Mouse (Mus musculus) layer of hippocampus, postnatal 14 days (tissue): ENCODE results near the gene Mndal. TPM values are rescaled to one million over a fixed set of nuclear protein-coding genes. Genes with fewer than 3 reads are reported as not detected.
"Not testable (repeated sequence)": the region's sequence is repeated elsewhere in the genome, so short reads cannot be mapped to it uniquely, and the experiment has no call there.

Experiments used
- DNase-seq, 2 experiments: peaks; one replicate each; pipeline ENCODE4 v3.0.0; 2021 to 2022; ENCODE audit warnings: low spot score in 2 of 2, mixed read lengths in 1 of 2
- total RNA-seq, 2 experiments: library from RNA; stranded (reverse); gene quantifications; 2 replicates each; pipeline ENCODE4 v1.2.3; 2021

Mndal gene
- total RNA-seq, 2 experiments from 2014 or later: 21.9 TPM

- not testable (repeated sequence) for DNase-seq
Observed at GRCm38 (mm10) chr1:173905885-173906284, 36.4 kb downstream of the Mndal start.

GRCm38 (mm10) chr1:173889741-173890140, 52.5 kb downstream of the Mndal start:
- not testable (repeated sequence) for DNase-seq

GRCm38 (mm10) chr1:173887026-173887787, 55.1 kb downstream of the Mndal start:
- not testable (repeated sequence) for DNase-seq

GRCm38 (mm10) chr1:173880004-173880666, 62.2 kb downstream of the Mndal start:
- DNase-seq: peak; percentile 58 to 88

DNA sequence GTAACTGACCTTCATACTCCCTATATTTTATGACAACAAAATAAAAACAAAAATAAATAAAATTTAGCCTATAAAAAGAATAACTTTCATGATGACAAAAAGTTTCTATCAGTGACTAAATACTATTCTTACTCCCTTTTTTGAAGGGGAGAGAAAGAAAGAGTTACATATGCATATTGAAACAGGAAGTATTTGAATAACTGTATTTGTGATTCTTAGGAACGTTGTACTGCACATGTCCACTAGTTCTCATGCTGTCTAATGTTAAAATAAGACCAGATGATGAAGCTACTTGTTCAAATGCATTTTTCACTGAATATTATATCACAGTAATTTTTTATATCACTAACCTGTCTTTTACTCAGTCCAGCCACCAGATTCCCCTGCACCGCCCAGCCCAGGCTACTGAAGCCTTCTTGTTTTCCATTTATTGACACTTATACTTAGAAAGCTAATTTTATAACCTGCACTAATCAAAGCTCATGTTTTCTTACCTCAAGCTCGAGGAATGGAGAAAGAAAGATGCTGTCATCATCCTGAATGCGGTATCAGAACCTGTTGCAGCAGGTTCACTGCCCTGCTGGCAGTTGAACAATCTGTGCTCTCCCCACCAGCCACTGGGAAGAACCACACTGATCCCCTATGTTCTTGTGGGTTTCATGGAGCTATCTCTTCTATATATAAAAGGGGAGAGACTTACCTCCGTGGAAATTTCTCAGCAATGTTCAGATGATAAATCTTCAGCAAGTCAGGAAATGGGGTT, 62.9 kb downstream of the Mndal start:
- DNase-seq: not testable (repeated sequence)

DNA sequence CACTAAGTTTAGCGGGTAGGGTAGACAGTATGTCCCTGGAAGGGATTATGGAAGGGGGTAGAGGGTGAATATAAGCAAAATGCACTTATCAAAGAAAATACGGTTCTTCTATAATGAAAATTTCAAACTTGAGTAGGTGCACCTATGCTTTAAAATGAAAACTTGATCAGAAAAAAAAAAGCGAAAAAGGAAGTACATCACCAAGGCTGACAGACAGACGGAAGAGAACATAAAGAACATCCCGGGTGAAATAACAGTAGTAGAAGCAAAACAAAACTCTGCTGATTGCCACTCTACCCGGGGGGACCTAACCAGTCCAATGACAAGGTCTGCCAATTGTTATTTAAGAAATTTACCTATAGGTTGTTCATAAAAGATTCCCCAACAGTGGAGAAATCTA, 64.0 kb downstream of the Mndal start:
- DNase-seq: not testable (repeated sequence)

GRCm38 (mm10) chr1:173877125-173877524, 65.2 kb downstream of the Mndal start:
- DNase-seq: not testable (repeated sequence)

- not testable (repeated sequence) for DNase-seq
Observed at GRCm38 (mm10) chr1:173868586-173868985, 73.7 kb downstream of the Mndal start.

- no peak for DNase-seq
Observed at GRCm38 (mm10) chr1:173866504-173866903, 75.8 kb downstream of the Mndal start.

DNA sequence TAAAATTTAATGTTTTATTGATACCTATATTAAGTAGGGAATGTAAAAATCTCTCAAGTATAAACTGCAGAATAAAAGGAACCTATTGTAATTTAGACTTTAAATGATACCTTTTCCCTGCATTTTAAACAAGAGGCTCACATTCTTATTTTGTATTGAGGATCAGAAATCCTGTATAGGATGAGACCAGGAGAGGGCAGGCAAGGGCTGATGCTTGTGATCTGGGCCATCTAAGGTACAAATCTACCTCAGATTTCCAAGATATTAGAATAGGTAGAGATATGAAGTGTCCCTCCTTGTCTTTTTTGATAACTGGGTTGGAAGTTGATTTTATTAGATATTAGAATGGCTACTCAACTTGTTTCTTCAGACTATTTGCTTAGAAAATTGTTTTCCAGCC, 88.6 kb downstream of the Mndal start:
- peak in 1 of 2 experiments; percentile 19 for DNase-seq

DNA sequence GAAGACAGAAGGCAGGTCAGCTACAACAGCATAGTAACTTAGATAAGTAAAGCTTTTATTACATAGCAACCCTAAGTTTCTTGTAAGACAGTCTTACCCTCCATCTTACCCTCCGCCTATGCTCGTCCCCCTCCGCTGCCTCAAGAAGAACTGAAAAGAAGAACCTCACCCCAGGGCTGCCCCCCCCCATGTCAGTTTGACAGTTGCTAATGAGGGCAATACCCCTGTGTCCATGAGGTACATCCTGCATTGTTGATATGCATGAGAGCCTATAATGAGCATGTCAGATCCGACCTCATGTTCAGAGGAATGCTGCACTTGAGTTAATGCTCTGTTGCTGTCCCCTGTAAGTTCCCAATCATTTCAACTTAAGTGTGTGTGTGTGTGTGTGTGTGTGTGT, 89.4 kb downstream of the Mndal start:
- DNase-seq: not testable (repeated sequence)

GRCm38 (mm10) chr1:173846193-173846592, 96.1 kb downstream of the Mndal start:
- DNase-seq: not testable (repeated sequence)

DNA sequence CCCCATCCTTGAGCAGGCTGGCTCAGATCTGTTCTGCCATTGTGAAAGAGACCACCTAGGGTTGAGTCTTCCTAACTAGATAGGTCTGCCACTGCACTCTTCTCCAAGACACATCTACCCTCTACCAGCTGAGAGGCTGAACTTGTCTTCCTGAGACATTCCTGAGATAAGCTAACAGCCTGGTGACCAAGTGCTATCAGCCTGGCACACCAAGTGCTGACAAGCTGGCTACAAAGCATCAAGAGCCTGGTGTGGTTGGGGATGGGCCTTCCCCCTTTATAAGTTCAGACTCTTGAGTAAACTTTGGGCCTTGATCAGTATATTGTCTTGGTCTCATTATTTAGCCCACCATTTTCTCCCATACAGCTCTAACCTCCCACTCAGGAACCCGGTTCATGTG, 97.5 kb downstream of the Mndal start:
- DNase-seq: no peak

DNA sequence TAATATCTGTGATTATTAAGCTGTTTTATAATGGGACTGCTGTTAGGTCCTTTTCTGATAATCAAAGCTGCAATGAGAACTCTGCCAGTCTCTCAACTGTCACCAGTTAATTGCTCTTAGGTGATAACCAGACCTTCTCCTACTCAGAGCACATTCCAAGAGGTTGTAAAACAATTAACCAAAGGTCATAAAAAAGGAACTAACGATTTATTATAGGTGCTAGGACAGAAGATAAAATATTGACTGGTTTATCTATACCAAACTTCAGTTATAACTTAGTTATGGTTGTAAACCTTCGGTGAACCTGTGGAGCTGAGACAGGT, 120.8 kb downstream of the Mndal start:
- DNase-seq: not testable (repeated sequence)

- DNase-seq: not testable (repeated sequence)
Observed at GRCm38 (mm10) chr1:173820794-173821480, 121.4 kb downstream of the Mndal start.

- not testable (repeated sequence) for DNase-seq
Observed at GRCm38 (mm10) chr1:173809294-173809693, 133.0 kb downstream of the Mndal start.

GRCm38 (mm10) chr1:173802689-173803281, 139.5 kb downstream of the Mndal start:
- peak; percentile 50 to 79 for DNase-seq

GRCm38 (mm10) chr1:173802207-173802606, 140.1 kb downstream of the Mndal start:
- DNase-seq: not testable (repeated sequence)

GRCm38 (mm10) chr1:173801791-173802190, 140.5 kb downstream of the Mndal start:
- not testable (repeated sequence) for DNase-seq
